Mouse (Mus musculus): Measurements from ENCODE around the gene Mast4. TPM values are rescaled to one million over a fixed set of nuclear protein-coding genes. Genes with fewer than 3 reads are reported as not detected.

Gene Mast4
- total RNA-seq, 2 experiments from 2014 or later = 24.5 to 37.3 TPM

DNA sequence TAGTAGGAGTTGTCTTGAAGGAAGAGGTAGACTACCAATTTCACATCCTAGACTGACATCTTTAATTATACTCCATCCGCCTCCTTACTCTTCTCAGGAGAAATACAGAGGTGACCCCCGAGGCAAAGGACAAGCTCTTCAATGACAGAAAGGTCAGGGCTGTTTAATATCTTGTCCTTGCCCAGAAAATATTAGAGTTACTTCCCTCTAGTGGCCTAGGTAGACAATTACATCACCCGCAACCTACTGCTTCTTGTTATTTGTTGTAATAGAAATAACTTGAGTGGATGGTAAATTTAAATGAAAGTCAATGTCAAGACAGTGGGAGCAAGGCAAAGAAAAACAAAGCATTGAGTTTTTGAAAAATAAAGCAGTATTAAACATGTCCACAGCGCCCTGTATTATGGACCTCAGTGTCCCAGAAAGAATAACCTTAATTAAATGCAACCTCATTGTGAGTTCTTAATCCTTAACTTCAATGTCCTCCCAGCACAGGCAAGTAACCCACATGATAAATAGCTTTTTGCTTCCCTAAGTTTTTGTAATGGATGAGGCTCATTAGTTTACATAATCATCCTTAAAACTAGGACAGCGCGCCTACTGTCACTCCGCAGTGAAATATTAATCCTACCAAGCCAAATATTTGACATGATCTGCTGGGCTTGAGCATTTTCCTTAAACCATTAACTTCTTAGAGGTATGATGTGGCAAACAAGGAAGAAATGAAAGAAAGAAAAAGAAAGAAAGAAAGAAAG, 408.3 kb downstream of the Mast4 start:
- no peak for DNase-seq

DNA sequence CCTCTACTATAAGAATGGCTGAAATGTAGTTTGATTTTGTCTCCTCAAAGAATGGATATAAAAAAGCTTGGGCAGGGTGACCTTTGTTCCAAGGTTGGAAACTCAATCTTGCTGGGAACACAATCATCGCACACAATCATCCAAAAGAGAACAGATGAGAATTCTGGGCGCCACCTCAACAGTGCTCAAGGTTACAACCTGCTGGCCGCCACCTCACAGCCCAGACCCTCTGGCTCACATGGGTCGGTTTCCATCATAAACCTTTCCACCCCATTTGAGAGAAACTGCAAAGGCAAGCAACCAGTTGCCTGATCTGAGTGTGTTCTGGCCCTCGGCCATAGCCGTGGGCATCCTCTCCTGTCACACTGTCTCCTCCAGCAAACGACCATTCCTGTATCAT, 414.6 kb downstream of the Mast4 start:
- no peak for DNase-seq

DNA sequence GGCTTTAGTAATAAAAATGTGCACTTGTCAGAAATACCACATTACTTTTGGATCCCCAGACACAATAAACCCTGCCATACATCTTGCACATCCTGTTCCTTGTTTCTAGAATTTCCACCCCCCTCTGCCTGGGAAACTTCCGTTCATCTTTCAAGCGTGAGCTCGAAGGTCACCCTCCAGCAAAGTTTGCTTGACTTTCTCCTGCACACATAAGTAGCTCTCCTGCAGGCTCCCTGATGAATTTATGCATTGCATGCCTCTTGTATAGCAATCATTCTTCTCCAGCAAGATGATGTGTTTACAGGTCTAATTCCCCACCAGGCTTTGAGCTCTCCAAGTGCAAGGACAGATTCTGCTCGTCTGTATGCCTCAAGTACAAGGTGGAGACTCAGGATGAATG, 415.7 kb downstream of the Mast4 start:
- DNase-seq = no peak

DNA sequence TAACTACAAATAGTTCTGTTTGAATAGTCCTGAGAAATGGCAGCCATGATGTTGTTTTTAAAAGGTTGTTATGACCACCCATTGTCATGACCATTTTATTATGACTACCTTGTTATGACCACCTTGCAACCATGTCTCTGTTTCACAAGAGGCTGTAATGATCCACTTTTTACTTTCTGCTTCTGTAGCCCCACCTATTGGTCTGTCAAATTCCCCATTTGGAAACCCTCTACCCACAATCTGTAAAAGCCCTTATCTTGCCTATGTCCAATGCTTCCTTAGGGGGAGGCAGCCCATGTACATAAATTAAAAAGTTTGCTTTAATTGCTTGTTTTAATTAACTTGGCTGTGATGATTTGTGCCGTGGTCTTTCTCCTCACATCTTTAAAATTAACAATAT, 419.0 kb downstream of the Mast4 start:
- no peak for DNase-seq

DNA sequence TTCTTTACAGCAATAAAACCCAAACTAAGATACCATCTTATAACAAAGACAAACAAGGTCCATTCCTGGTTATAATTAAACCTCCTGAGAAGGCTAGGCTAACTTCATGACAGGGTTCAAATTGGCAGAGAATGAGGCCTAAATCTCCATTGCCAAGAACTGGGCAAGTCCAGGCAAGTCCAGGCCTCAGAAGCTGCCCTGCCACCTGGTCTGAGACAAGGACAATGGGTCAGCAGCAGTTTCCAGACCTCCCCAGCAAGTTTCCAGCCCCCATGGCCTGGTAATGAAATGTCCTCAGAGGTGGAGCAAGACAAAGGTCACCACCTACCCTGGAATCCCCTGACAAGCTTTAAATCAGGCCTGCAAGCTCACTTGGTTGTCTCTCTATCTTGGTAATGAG, 419.5 kb downstream of the Mast4 start:
- DNase-seq = no peak

DNA sequence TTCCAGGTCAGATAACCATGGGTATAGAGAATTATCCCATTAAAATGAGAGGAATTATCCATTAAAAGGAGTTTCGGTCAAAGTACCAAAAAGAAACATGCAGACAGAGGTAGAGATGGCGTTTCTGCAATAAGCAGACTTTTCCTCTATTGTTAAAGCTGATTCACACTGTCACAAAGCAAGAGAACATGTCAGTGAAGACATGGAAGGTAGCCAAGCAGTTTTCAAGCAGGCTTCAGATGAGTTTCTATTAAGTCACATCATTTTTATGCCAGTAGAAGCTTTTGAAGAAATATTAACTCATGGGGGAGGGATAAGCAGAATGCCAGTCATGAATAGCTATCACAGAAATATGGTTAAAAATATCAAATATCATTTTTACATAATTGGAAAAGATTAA, 420.4 kb downstream of the Mast4 start:
- no peak for DNase-seq

DNA sequence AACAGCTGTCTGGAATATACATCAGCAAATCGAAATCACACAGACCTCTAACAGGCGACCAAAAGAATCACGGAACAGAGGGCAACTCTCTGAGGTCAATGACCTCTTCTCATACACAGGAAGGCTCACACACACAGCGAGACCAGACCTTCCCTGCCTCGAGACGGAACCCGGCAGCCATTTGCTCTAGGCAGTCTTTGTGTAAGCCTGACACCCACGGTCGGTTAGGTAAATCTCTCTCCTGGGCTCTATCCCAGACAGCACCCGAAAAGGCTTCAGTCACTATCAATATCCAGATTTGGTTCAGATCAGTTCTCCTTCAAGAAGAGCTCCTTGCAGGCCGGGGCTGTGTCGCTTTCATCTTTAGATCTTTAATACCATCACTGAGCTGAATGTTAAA, 421.4 kb downstream of the Mast4 start:
- DNase-seq = no peak

DNA sequence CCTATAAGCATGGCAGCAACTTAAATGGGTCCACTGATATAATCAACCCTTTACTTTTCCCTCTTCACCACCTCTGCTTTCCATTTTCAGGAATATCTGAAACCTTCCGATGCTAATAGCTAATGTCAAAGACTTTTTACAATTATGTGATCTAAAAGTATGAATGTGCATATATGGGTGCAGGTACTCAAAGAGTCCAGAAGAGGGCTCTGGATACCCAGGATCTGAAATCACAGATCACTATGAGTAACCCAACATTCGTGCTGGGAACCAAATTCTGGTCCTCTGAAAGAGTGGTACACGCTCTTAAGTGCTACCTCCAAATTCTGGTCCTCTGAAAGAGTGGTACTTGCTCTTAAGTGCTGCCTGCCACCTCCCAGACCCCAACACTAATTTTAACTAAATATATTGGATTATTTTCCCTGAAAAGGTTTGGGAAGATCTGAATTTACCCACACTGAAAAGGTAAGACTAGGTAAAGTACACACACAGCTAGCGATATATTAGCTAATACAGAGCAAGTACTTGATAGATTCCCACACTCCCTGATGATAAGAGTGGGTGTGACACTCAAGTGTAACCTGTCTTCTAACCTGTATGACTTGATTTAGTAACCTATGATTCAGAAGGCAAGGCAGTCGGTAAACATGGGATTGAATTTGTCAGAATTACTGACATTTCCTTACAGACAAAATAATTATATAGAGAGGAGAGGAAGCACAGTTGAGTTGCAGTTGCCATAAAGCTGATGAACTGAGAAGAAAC, 424.5 kb downstream of the Mast4 start:
- DNase-seq = no peak

DNA sequence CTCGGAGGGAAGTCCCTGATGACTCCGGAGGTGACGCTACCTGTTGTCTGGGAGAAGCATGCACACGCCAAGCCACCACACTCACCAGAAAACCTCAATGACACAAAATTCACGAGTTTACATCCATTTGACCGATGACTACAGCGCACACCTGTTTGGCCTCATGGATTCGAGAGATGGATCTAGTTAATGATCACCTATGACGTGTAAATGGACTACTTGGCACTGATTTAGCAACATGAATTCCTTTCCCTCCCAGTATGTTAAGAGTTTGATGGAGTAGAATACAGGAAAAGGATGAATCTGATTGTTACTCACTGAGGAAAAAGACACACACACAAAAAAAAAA, 427.7 kb downstream of the Mast4 start:
- no peak for DNase-seq

DNA sequence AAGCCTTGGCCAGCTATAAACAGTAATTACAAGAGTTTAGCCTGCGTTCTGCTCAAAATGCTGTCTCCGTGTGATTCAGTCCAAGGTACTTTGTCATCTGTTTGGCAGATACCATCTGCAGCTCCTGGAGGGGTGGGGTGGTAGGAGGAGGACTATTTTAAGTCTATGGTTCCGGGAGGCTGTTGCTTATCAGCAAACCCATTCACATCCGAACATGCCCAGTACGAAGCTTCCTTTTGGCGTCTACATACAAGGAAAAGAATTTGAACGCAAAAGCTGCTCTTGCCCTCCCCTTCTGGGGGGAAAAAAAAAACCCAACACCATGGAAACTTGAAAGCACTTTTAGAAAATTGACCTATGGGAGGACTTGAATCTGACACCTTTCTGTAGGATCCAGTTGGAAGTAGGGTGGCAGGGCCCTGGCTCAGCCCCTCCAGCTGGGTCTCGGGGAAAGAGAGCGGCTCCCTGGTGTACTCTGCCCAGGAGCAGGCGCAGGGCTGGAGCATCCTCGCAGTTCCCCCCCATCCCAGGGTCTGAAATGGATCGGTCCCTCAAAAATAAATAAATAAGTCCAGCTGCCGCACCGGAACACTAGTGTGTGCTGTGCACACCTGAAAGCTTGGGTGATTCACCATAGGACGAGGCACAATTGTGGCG, 428.2 kb downstream of the Mast4 start:
- DNase-seq = peak; percentile 71

DNA sequence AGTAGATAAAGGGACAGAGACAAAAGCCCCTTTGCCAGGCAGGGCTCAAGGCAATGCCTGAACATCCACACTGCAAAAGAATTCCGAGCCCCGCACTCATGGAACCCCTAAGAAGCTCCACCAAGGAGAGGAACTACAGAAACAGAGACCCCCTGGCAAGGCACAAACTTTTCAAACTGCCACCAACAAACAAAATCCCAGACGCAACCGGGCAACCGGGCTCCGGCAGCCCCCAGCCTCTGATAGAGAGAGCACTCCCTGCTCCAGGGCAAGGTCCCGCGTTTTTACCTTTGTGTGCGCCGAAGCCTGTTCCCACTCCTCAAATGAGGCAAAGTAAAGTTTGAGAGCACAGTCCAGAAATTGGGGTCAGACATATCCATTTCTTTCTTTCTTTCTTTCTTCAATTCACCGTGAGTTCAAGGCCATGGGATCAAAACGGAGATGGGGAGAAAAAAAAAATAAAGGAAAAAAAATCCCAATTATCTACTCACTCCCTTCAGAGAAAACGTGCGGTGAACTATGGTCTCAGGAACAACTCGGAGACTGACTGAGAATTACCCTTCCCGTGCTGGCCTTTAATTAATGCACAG, 428.8 kb downstream of the Mast4 start:
- DNase-seq = no peak

DNA sequence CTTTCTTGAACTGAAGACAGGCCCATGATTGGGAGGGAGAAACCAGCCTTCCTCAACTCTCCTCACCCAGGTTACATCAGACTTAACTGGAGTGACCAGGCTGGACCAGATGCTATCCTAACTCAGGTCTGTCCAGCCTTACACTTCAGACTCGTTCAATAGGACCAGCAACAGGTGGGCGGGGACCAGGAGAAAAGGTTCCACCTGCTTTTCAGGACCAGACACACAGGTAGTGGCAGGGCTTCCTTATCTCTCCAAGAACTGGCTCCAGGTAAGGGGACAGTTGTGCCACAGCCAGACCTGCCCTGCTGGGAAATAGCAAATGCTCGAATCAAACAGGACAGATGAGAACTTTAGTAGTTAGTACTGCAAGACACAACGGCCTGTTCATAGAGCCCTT, 430.6 kb downstream of the Mast4 start:
- DNase-seq = no peak

DNA sequence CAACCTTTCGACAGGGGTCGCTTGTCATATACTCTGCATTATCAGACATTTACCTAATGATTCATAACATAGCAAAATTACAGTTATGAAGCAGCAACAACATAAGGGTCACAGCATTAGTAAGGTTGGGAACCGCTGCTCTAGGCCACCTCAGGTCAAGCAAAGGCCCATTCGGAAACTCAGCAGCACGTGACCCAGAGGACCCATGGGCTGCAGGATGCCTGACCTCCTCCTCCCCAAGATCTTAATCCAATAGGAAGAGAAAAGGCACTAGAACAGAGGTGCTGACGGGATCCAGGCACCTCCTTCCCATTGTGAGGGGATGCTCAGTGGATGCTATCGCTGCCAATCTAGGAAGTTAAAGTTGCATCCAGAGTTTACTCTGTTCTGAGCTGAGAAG, 432.2 kb downstream of the Mast4 start:
- DNase-seq = no peak

DNA sequence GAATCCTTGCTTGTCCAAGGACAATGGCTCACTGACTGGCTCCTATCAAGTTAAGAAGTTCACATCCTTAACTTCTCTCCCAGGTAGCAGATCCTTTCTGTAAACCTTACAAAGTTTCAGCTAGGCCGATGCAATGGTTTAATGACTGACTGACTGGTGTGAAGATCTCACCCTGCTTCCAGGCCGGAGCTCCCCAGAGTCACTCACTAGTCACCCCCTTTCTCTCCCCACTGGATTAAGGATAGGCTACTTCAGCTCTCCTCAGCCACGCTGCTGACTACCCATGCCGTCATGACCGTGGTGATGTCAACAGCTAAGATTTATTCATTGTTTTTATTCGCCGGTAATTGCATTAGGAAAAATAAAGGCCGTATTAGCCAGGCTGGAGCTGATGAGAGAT, 433.8 kb downstream of the Mast4 start:
- no peak for DNase-seq

DNA sequence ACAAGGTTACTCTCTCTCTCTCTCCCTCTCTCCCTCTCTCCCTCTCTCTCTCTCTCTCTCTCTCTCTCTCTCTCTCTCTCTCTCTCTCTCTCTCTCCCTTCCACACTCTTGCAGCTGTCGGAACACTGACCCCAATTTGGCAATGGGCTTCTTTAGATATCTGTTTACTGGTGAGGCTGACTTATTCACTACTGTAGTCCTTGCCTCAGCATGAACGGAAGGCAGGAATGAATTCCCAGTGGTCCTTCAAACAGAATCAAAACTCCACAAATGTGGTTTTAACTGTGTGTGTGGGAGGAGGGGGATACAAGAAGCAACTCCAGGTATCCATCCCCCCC, 434.2 kb downstream of the Mast4 start:
- DNase-seq = no peak

DNA sequence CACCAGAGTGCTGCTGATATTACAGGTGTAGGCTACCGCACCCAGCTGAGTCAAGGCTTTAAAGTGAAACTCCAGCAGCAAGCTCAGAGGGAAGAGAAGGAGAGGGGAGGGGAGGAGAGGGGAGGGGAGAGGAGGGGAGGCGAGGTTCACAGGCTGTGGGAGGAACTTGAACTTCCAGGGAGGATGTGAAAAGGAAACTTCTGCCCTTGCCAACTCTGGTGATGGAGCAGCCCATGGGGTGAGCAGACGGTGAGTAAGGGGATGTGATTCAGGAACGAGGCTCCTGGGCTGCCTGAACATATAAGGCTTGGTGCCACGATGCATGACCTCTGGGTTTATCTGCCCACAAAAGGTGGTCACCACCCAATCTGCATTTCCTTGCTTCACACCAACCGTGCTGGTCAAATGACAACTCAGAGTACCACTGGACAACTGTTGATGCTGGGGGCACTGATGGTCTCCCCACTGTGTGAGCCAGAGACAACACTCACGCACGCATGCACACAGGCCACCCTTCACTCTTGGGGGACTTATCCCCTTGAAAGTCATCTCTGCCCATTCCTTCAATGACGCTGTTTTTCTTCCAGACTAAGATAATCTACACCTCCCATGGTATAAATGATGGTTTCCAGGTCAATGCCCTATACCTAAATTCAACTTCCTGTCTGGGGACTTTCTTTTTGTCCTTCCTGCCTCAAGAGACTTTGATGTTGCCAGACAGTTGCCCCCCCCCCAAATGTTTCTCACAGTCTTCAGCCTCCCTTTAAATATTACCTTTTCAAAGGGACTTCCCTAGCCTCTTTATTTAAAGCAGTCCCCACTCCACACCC, 434.8 kb downstream of the Mast4 start:
- DNase-seq = no peak

DNA sequence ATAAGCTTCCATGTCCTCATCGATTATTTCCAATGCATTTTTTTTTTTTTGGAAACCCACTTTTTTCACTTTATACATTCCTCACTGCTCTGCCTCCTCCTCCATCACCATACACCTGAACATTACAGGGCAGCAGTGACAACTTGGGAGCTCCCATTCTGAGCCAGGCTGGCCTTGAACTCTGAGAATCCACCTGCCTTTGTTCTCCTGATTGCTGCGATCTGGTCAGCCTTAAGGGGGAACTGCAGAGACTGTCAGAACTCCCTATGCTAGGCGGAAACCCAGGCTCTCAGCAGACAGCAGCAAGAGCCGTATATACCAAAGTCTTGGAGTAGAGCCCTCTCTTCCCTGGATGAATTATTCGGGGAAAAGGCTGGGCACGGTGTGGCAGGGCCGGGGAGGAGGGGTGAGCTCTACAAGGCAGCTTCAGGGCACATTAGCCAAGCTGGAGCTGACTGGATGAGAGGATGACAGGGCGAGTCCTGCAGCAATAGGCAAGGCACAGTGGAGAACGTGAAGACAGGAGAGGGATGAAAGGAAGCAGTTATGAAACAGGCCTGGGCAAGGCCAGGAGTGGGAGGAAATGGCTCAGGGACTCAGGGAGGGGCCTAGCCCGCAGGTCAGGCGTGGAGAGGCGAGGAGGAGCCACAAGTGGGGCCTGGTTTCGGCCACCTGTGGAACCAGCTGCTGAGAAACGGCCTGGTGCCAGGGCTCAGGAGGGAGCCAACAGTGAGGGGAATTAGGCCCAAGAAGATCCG, 435.7 kb downstream of the Mast4 start:
- DNase-seq = peak; percentile 55

DNA sequence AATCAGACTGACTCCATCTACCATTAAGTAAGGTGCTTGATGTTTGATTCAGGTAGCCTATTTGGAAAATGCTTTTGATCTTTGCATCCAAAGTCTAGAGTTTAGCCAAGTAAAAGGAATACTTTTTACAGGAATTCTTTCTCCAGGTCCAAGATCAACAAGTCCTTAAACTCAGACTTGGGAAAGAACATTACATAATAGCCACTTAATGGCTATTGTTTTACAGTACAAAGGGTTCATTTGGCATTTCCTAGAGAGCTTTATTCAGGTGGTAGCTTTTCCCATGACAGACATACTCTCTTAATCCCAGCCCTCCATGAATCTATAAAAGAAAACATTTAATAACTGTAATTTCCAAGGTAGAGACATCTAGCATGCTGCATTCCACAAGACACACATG, 438.0 kb downstream of the Mast4 start:
- DNase-seq = no peak

DNA sequence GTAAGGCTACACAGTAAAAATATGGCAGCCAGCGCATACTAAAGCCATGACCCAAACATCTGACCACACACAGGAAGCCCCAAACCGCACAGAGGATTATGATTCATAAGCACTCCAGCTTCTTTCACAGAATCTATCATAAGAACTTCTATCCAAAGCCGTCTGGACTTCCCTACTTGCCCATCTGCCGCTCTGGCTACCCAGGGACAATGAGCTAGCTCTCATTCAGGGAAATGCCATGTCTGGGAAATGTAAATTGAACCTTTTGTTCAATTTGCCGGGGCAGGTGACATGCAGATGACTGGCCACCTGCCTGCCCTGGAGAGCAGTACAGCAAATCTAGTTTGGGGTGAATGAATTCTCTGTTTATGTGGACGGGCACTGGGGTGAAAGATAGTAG, 438.4 kb downstream of the Mast4 start:
- DNase-seq = no peak

DNA sequence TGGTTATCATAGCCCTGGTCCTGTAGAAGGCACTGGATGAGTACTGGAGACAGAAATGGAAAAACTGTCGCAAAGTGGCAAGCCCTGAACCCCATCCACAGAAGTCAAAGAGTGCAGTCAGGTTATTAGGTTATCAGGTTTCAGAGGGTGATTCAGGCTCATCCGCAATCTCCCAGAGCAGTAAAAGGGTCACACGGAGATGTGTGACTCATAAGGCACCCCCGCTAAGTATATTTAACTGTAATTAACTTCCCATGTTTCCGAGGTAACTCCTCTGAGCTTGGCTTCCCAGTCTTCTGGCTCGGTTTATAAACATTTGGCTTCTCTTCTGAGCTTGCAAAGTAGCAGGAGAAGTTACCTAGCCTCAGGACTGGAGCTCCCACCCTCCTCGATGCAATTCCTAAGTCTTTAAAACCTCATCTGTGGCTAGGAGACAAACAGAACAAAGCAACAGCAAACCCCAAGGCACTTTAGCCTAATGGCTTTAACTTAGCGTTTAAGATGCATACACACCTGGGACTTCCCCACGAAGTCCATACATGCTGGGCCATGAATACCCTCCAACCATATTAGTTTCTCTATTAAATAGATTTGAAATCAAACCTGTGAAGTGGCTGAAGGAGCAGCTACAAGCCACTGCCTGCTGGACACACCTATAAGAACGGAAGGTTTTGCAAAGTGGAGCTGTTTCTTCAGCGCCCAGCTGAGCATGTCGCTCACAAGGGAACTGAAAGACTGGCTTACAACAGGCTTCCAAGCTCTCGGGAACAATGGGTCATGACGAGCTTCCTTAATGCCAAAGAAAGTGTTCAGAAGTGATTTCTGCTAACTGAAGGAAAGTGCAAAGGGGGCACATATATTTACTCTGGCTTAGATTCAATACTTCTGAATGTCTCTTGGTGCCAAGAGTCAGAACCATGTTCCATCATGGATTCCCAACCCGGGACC, 439.7 kb downstream of the Mast4 start:
- no peak for DNase-seq

Data from gastrocnemius, postnatal 25 days (tissue).